Mouse (Mus musculus): ENCODE measurements around the gene Olfr410. TPM values are rescaled to one million over a fixed set of nuclear protein-coding genes. Genes with fewer than 3 reads are reported as not detected.

Gene Olfr410
- polyA plus RNA-seq, 1 experiment, result not detected

DNA sequence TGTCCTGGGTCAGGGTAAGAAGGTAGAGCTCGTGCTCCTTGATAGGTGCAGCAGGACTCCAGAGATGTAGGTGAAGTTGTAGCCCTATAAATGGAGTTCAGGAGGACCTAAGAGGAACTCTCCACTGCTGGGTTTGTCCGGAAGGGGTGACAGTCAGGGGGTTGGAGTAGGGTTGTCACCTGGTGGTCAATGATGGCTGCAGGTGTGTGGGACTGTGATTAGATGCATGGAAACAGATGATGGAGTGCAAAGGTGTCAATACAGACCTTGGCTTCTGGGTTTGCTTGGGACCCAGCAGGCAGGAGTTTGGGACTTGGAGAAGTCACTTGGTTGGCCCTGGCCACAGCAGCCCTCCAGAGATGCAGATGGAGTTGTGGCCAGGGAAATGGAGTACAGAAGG is 50.6 kb downstream of the Olfr410 start:
- Histone ChIP-seq H3K4me3 (replicated peaks; ENCODE audit: extremely low read depth, low read depth, low read length) (no peak overlapping the region), H3K4me1 (ENCODE audit: control insufficient read depth, insufficient read depth, low read length) (no peaks in the 10 kb centered on the region)
- no peak for DNase-seq
- WGBS, result 62% methylated on average over 2 of the region's 2 CpGs
- no peak for TF ChIP-seq POLR2A (IDR thresholded peaks at IDR 0.05; ENCODE audit: borderline replicate concordance, extremely low read depth, low read depth, low read length)
- no peak for TF ChIP-seq CTCF (IDR thresholded peaks at IDR 0.05; ENCODE audit: insufficient read depth, low read length)

GRCm38 (mm10) chr11:74283436-74283835 is 54.4 kb downstream of the Olfr410 start, which contains the start of gene Olfr59:
Gene Olfr59, plus strand, starts transcription at chr11:74283736.
- no peak for DNase-seq
- WGBS, result 54% methylated on average over 2 of the region's 2 CpGs
- TF ChIP-seq CTCF (IDR thresholded peaks at IDR 0.05; ENCODE audit: insufficient read depth, low read length) (no peak), POLR2A (IDR thresholded peaks at IDR 0.05; ENCODE audit: borderline replicate concordance, extremely low read depth, low read depth, low read length) (no peak)
- H3K4me3 ChIP-seq (replicated peaks; ENCODE audit: extremely low read depth, low read depth, low read length), result no peak within 1 kb of the TSS
- H3K4me1 ChIP-seq (ENCODE audit: control insufficient read depth, insufficient read depth, low read length), result no peaks in the 10 kb centered on the region

Other genes with a start within 250 kb of the Olfr410 start
- gene Olfr401, start 224.3 kb downstream of the Olfr410 start, polyA plus RNA-seq (2012; rRNA removed), result not detected in 2 replicates
- gene Olfr402, start 184.5 kb downstream of the Olfr410 start, polyA plus RNA-seq (2012; rRNA removed), result not detected in 2 replicates
- not detected in 2 replicates for gene Olfr403, start 151.8 kb downstream of the Olfr410 start, polyA plus RNA-seq (2012; rRNA removed)
- not detected in 2 replicates for gene Olfr43, start 126.7 kb downstream of the Olfr410 start, polyA plus RNA-seq (2012; rRNA removed)
- gene Olfr406, start 78.2 kb downstream of the Olfr410 start, polyA plus RNA-seq (2012; rRNA removed), result not detected in 2 replicates
- gene Olfr59, start 54.3 kb downstream of the Olfr410 start, polyA plus RNA-seq (2012; rRNA removed), result not detected in 2 replicates
- not detected in 2 replicates for gene Olfr411, start 14.6 kb upstream of the Olfr410 start, polyA plus RNA-seq (2012; rRNA removed)
- gene Olfr412, start 24.0 kb upstream of the Olfr410 start, polyA plus RNA-seq (2012; rRNA removed), result not detected in 2 replicates

All from lung, adult 2 months (tissue).